Mouse (Mus musculus): Measurements from ENCODE around the gene Colca2. TPM values are rescaled to one million over a fixed set of nuclear protein-coding genes. Genes with fewer than 3 reads are reported as not detected.

Gene Colca2
- polyA plus RNA-seq, 1 experiment from 2014 or later: 1.6 TPM

GRCm38 (mm10) chr9:51238741-51239385 is 39.5 kb downstream of the Colca2 start:
- no peak for DNase-seq (ENCODE audit: low spot score)
- H3K4me2 ChIP-seq (replicated peaks; ENCODE audit: low read depth, low read length): no peak overlapping the region
- no peaks in the 10 kb centered on the region for H3K9me3 ChIP-seq (ENCODE audit: control insufficient read depth, low read length)
- no peaks in the 10 kb centered on the region for H3K4me1 ChIP-seq (replicated peaks; ENCODE audit: control insufficient read depth, insufficient read depth, low read length)
- no peaks in the 10 kb centered on the region for H3K36me3 ChIP-seq (ENCODE audit: control insufficient read depth, insufficient read depth, low read length)
- 70% methylated on average over 12 of the region's 12 CpGs for WGBS
- no peak overlapping the region for H3K27ac ChIP-seq (ENCODE audit: low read depth, low read length)
- H3K9ac ChIP-seq (ENCODE audit: low read depth, low read length): no peak overlapping the region
- H3K4me3 ChIP-seq (ENCODE audit: low read depth, low read length): no peak overlapping the region
- ATAC-seq (ENCODE audit: low FRiP score): no peak
- H3K27me3 ChIP-seq (ENCODE audit: control insufficient read depth, insufficient read depth, low read length): peaks cover 2% of the 10 kb centered on the region; the same call in 1 of the 2 replicates

GRCm38 (mm10) chr9:51232163-51232562 is 46.2 kb downstream of the Colca2 start:
- Histone ChIP-seq H3K4me3 (ENCODE audit: low read depth, low read length) (no peak overlapping the region), H3K9me3 (ENCODE audit: control insufficient read depth, low read length) (no peaks in the 10 kb centered on the region), H3K4me2 (replicated peaks; ENCODE audit: low read depth, low read length) (no peak overlapping the region), H3K4me1 (replicated peaks; ENCODE audit: control insufficient read depth, insufficient read depth, low read length) (no peaks in the 10 kb centered on the region), H3K9ac (ENCODE audit: low read depth, low read length) (no peak overlapping the region), H3K27ac (ENCODE audit: low read depth, low read length) (no peak overlapping the region), H3K36me3 (ENCODE audit: control insufficient read depth, insufficient read depth, low read length) (no peaks in the 10 kb centered on the region), H3K27me3 (ENCODE audit: control insufficient read depth, insufficient read depth, low read length) (peaks cover 15% of the 10 kb centered on the region; the same call in 1 of the 2 replicates)
- no peak for ATAC-seq (ENCODE audit: low FRiP score)
- no peak for DNase-seq (ENCODE audit: low spot score)
- WGBS: 94% methylated on average over 8 of the region's 8 CpGs

DNA sequence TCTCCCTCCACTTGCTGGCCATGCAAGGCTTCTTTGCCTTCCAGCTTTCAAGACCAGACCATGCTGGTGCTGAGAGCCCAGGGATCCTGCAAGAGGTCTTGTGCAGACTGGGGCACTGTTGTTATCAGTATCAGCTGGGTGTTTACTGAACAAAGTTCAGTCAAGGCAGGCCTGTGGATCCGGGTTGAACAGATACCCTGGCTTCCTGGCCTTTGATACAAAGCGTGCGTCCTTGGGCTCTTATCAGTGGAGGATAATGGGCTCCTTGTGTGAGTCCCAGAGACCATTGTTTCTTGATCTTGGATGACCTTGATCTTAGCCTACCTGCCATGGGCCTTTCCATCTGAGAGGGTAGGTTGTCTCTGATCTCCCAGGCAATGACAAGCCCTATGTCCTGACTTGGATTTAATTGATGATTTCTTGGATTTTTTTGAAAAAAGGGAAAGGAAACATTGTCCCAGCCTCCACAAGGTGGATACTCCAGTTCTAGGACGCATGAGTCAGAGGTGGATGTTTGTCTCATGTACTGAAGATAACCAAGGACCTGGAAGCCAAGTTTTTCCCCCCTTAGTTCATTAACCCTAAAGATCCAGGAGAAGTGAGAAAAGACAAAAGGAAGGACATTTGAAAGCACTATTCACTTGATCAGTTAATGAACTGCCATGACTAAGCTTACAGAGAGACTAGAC is 47.5 kb downstream of the Colca2 start:
- H3K36me3 ChIP-seq (ENCODE audit: control insufficient read depth, insufficient read depth, low read length): no peaks in the 10 kb centered on the region
- H3K4me1 ChIP-seq (replicated peaks; ENCODE audit: control insufficient read depth, insufficient read depth, low read length): no peaks in the 10 kb centered on the region
- H3K4me3 ChIP-seq (ENCODE audit: low read depth, low read length): no peak overlapping the region
- H3K9ac ChIP-seq (ENCODE audit: low read depth, low read length): no peak overlapping the region
- no peak overlapping the region for H3K4me2 ChIP-seq (replicated peaks; ENCODE audit: low read depth, low read length)
- ATAC-seq (ENCODE audit: low FRiP score) (no peak), DNase-seq (ENCODE audit: low spot score) (no peak)
- H3K27me3 ChIP-seq (ENCODE audit: control insufficient read depth, insufficient read depth, low read length): peaks cover 15% of the 10 kb centered on the region; the same call in 1 of the 2 replicates
- no peaks in the 10 kb centered on the region for H3K9me3 ChIP-seq (ENCODE audit: control insufficient read depth, low read length)
- no peak overlapping the region for H3K27ac ChIP-seq (ENCODE audit: low read depth, low read length)
- 93% methylated on average over 4 of the region's 4 CpGs for WGBS

DNA sequence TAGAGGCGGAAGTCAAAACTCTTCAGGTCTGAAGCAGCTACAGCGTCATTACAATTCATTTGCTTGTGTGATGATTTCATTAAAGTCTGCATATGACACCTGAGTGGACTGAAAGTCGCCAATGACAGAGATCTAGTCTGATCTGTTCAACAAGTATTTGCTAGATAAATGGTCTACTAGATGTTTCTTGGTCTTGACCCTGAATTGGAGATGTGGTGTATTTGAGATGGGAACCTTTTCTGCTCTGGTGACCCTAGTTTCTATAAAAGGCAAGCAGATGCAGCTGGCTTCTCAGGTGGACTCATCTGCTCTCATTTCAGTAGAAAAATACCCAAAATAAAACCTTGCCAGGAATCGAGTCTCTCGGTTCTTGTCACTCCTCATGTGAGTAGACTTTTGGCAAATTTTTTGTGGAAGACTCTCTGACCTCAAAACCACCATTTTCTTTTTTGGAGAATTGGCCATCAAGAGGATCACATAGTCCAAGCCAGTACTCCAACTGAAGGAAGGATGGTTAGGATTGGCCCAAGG is 52.7 kb downstream of the Colca2 start:
- H3K36me3 ChIP-seq (ENCODE audit: control insufficient read depth, insufficient read depth, low read length): no peaks in the 10 kb centered on the region
- H3K9me3 ChIP-seq (ENCODE audit: control insufficient read depth, low read length): no peaks in the 10 kb centered on the region
- 87% methylated on average over 5 of the region's 5 CpGs for WGBS
- H3K9ac ChIP-seq (ENCODE audit: low read depth, low read length): no peak overlapping the region
- no peak overlapping the region for H3K4me2 ChIP-seq (replicated peaks; ENCODE audit: low read depth, low read length)
- no peak overlapping the region for H3K27ac ChIP-seq (ENCODE audit: low read depth, low read length)
- peaks cover 8% of the 10 kb centered on the region; the same call in 1 of the 2 replicates for H3K27me3 ChIP-seq (ENCODE audit: control insufficient read depth, insufficient read depth, low read length)
- no peak for ATAC-seq (ENCODE audit: low FRiP score)
- no peak for DNase-seq (ENCODE audit: low spot score)
- no peak overlapping the region for H3K4me3 ChIP-seq (ENCODE audit: low read depth, low read length)
- no peaks in the 10 kb centered on the region for H3K4me1 ChIP-seq (replicated peaks; ENCODE audit: control insufficient read depth, insufficient read depth, low read length)

Other genes starting within 250 kb of the Colca2 start
- not detected in 2 replicates for gene Btg4, start 217.7 kb downstream of the Colca2 start, polyA plus RNA-seq (2014; fragmentation: Nextera tagmentation; extraction: Ambion mirVana)
- gene Layn, start 201.5 kb downstream of the Colca2 start, polyA plus RNA-seq (2014; fragmentation: Nextera tagmentation; extraction: Ambion mirVana): 1.0 and 1.6 TPM in 2 replicates
- 0.88 and 1.5 TPM in 2 replicates for gene 4833427G06Rik, start 176.5 kb downstream of the Colca2 start, polyA plus RNA-seq (2014; fragmentation: Nextera tagmentation; extraction: Ambion mirVana)
- 0.08 TPM in 1 of 2 replicates, not detected in the other for gene Gm32742, start 113.1 kb downstream of the Colca2 start, polyA plus RNA-seq (2014; fragmentation: Nextera tagmentation; extraction: Ambion mirVana)
- not detected in 2 replicates for gene Pou2af1, start 64.9 kb downstream of the Colca2 start, polyA plus RNA-seq (2014; fragmentation: Nextera tagmentation; extraction: Ambion mirVana)
- gene 1810046K07Rik, start 50.3 kb upstream of the Colca2 start, polyA plus RNA-seq (2014; fragmentation: Nextera tagmentation; extraction: Ambion mirVana): not detected in 2 replicates